Mouse (Mus musculus): ENCODE data around the gene Scin.

Scin gene

GRCm38 (mm10) chr12:40108143-40108542 is 25.9 kb downstream of the Scin start:
- DNase-seq (ENCODE audit: low read depth), result no peak

- DNase-seq (ENCODE audit: low read depth), result no peak
Observed at GRCm38 (mm10) chr12:40106874-40107273, 27.2 kb downstream of the Scin start.

- DNase-seq (ENCODE audit: low read depth), result no peak
Observed at GRCm38 (mm10) chr12:40104750-40105149, 29.3 kb downstream of the Scin start.

- DNase-seq (ENCODE audit: low read depth), result no peak
Observed at GRCm38 (mm10) chr12:40102359-40102758, 31.7 kb downstream of the Scin start.

GRCm38 (mm10) chr12:40099407-40099806 is 34.6 kb downstream of the Scin start:
- DNase-seq (ENCODE audit: low read depth), result no peak

- no peak for DNase-seq (ENCODE audit: low read depth)
Observed at GRCm38 (mm10) chr12:40097449-40097848, 36.6 kb downstream of the Scin start.

- DNase-seq (ENCODE audit: low read depth), result no peak
Observed at GRCm38 (mm10) chr12:40097023-40097422, 37.0 kb downstream of the Scin start.

- no peak for DNase-seq (ENCODE audit: low read depth)
Observed at GRCm38 (mm10) chr12:40096453-40096852, 37.6 kb downstream of the Scin start.

- DNase-seq (ENCODE audit: low read depth), result no peak
Observed at GRCm38 (mm10) chr12:40090017-40090416, 44.0 kb downstream of the Scin start.

GRCm38 (mm10) chr12:40085731-40086322 is 48.2 kb downstream of the Scin start:
- DNase-seq (ENCODE audit: low read depth), result no peak

- peak; percentile 67 for DNase-seq (ENCODE audit: low read depth)
Observed at GRCm38 (mm10) chr12:40082453-40083238, 51.4 kb downstream of the Scin start.

GRCm38 (mm10) chr12:40082048-40082447 is 52.0 kb downstream of the Scin start:
- DNase-seq (ENCODE audit: low read depth), result no peak

GRCm38 (mm10) chr12:40073660-40074059 is 60.4 kb downstream of the Scin start:
- DNase-seq (ENCODE audit: low read depth), result peak; percentile 23

GRCm38 (mm10) chr12:40047024-40047423 is 87.0 kb downstream of the Scin start:
- DNase-seq (ENCODE audit: low read depth), result no peak

- no peak for DNase-seq (ENCODE audit: low read depth)
Observed at GRCm38 (mm10) chr12:40043816-40044585, 90.0 kb downstream of the Scin start.

- peak; percentile 63 for DNase-seq (ENCODE audit: low read depth)
Observed at GRCm38 (mm10) chr12:40040067-40040466, 94.0 kb downstream of the Scin start.

GRCm38 (mm10) chr12:40037876-40038463 is 96.1 kb downstream of the Scin start, which contains the start of gene Arl4a:
Gene Arl4a, minus strand, starts transcription at chr12:40038025.
- peak; percentile 93 for DNase-seq (ENCODE audit: low read depth)

- peak; percentile 98 for DNase-seq (ENCODE audit: low read depth)
Observed at GRCm38 (mm10) chr12:40037226-40037813, 96.7 kb downstream of the Scin start.

GRCm38 (mm10) chr12:40036666-40037065 is 97.4 kb downstream of the Scin start:
- peak; percentile 48 for DNase-seq (ENCODE audit: low read depth)

GRCm38 (mm10) chr12:40035506-40035905 is 98.5 kb downstream of the Scin start:
- DNase-seq (ENCODE audit: low read depth), result no peak

GRCm38 (mm10) chr12:40029201-40029600 is 104.8 kb downstream of the Scin start:
- DNase-seq (ENCODE audit: low read depth), result peak; percentile 47

- no peak for DNase-seq (ENCODE audit: low read depth)
Observed at GRCm38 (mm10) chr12:40027846-40028245, 106.2 kb downstream of the Scin start.
